Mouse (Mus musculus) testis, postnatal 10 days (tissue): ENCODE data around the gene Ndufb5.
"Not testable (repeated sequence)": the region's sequence is repeated elsewhere in the genome, so short reads cannot be mapped to it uniquely, and the experiment has no call there.

Source experiments
- DNase-seq: peaks from one replicate; pipeline ENCODE4 v3.0.0; 2021; ENCODE audit warnings: low spot score

Ndufb5 gene

DNA sequence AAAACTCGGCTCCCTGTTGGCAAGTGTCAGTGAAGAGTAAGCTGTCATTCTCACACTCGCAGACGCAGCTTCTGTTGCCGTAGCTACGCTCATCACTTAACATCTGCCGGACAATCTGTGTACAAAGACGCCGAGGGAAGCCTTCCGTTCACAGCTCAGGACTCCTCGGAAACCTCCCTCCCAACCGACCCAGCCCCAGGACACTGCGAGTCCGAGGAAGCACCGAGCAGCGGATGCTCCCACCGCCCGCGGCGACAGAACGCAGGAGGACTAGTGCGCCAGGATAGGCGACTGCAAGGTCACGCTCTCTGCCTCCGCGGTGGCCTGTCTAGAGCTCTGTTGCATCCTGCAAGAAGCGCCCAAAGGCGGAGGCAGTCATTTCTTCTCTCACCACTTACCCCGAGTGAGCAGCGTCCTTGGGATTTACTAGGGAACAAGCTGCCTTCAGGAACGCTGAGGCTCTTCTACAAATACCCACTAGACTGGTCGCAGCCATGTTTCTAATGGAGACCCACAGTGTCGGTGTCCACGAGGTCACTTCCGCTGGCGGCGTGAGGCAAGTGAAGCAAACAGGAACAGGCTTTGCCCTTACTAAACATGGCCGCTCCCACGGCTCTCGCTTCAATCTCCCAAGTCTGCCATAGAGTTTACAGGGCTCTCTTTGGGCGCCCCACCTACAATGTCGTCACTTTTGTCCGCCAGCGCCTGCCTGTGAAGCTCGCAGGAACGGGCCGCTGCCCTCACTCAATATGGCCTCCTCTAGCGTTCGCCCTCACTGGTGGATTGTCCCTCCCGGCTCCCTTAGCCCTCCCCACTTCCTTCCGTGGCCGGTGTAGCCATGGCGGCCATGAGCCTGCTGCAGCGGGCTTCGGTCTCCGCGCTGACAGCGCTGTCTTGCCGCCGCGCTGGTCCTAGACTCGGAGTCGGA lies at the start of gene Ndufb5:
Gene Ndufb5, plus strand, starts transcription at position 747 of the 928 bp plus-strand sequence.
- peak; percentile 93 for DNase-seq

DNA sequence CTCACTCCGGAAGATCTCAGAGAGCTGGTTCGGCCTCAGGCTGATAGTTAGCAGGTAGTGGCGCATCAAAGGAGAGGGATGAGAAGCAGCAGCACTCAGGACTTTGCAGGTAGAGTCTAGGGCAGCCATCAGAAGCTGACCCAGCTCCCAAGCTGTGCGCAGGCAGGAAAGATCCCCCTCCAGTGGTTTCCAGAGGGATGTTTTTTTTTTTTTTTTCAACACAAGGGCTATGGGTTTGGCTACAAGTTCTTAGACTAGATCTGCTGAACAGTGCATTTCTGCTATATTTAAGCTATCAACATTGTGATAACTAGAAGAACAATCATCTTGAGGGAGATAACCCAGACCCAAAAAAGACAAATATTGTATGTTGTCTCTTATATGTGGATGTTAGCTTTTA lies 49.6 kb upstream of the Ndufb5 start:
- peak; percentile 6 for DNase-seq

DNA sequence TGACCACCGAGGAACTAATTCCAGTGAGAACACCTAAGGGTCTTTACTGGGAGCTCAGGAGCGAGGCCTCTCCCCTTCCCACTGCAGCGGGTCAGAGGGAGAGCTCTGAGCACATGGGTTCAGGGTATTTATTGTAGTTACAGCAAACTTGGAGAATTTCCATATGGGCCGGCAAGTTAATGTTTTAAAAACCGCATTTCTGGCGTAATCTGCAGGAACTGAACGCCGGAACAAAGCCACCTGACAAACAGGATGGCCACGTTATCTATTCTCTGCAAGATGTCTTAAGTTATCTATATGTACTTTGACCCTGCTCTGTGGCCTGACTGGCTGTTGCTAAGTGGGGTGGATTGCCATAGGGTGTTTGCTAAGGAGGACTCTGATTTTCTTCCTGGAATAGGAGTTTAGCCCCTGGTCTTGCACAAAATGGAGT lies 47.2 kb upstream of the Ndufb5 start:
- no peak for DNase-seq

DNA sequence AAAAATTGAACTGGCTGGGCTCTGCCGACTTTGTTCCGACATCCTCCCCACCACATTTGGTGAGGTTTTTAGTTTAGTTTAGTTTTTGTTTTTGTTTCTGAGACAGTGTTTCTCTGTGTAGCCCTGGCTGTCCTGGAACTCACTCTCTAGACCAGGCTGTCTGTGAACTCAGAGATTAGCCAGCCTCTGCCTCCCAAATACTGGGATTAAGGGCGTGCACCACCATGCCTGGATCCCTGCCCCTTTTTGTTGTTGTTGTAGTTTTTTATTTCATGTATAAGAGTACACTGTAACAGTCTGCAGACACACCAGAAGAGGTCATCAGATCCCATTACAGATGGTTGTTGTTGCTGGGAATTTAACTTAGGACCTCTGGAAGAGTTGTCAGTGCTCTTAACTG lies 46.8 kb upstream of the Ndufb5 start:
- DNase-seq: no peak

GRCm38 (mm10) chr3:32690901-32691300 lies 45.9 kb upstream of the Ndufb5 start:
- DNase-seq: no peak

DNA sequence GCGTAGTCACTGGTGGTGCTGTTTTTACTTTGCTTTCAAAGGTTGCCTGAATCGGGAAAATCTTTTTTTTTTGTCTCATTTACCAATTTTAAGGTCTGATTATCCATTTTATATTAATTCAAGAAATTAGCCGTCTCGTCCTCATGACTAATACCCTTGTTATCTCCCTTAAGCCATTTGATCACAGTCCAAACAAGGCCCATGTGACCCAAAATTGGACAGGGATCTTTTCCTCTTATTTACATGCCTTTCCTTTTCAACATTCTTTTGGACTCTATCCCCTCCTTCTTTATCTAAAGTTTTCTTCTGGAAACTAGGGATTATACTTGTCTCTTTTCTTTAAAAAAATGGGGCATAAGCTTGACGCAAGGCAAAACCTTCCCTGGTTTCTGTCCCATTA lies 44.9 kb upstream of the Ndufb5 start:
- DNase-seq: no peak

- no peak for DNase-seq
Measured at GRCm38 (mm10) chr3:32694211-32694610, 42.6 kb upstream of the Ndufb5 start.

- no peak for DNase-seq
Measured at GRCm38 (mm10) chr3:32694737-32695582, 41.8 kb upstream of the Ndufb5 start.

- no peak for DNase-seq
Measured at GRCm38 (mm10) chr3:32695583-32695980, 41.2 kb upstream of the Ndufb5 start.

- peak; percentile 92 for DNase-seq
Measured at GRCm38 (mm10) chr3:32698228-32698863, 38.4 kb upstream of the Ndufb5 start.

- not testable (repeated sequence) for DNase-seq
Measured at GRCm38 (mm10) chr3:32704021-32704420, 32.8 kb upstream of the Ndufb5 start.

- peak; percentile 28 for DNase-seq
Measured at GRCm38 (mm10) chr3:32704632-32705031, 32.2 kb upstream of the Ndufb5 start.

DNA sequence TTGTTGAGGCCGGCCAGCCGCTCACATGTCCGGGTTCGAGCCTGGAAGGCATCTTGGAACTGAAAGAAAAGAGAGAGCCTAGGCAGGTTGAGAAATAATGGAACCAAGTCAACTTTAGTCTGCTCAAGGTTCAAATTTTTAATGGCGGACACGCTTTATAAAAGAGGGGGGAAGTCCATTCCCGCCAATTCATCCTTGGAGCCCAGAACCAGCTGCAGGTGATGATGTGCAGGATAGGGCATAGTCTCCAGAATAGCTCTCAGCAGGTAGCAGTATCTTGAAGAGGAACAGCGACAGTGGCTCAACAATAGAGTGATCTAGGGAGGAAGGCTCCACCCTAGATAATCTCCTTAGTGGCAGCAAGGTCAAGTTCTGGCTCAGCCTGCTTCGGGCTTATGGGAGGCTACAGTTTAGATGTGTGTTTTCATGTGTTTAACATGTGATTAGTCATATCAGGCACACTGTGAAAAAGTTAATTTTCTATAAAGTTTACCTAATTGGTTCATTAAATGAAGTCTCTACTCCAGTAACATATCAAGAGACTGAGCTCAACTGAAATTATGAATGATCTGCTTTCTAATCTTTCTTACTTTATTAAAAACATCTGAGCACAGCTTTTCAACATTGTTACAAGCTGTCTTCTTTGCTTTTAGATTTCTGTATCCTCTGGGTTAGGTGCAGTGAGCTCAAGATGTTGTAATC lies 31.0 kb upstream of the Ndufb5 start, which contains the start of gene Actl6a:
Gene Actl6a, plus strand, starts transcription at position 652 of the 702 bp plus-strand sequence.
- DNase-seq: peak; percentile 5

- no peak for DNase-seq
Measured at GRCm38 (mm10) chr3:32708052-32708367, 28.8 kb upstream of the Ndufb5 start.

GRCm38 (mm10) chr3:32708368-32709231 lies 28.2 kb upstream of the Ndufb5 start:
- DNase-seq: peak; percentile 100

DNA sequence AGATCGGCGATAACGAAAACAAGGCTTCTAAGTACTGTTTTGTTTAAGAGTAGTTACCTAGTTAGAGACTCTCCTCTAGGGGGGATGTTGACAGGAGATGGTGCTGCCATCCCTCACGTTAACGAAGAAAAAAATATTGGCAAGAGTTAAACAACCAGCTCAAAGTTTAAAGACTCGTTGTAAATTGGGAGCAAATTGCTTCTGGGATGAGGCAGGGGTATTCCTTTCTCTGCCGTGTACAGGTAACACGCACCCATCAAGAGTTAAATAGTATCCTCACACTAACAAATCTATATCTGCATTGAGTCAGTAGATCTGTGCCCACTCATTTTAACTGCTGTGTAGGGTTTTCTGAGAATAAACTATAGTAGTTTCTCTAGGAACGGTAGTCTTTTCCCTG lies 27.4 kb upstream of the Ndufb5 start:
- DNase-seq: no peak

DNA sequence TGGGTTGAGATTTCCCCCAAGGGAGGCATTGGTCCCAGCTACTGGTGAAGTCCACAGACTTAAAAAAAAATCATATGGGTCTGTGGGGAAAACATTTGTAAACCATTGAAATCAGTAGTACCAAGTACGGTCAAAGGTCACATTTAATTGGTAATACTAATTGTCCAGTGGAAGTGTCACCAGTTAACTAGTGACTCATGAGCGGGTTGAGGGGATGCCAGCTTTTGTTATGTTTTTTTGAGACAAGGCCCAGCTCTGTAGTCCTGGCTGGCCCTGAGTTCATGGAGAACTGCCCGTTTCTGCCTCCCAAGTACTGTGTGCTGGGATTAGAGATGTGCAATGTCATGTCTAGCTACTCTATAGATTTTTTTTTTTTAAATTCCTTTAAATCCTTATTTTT lies 23.1 kb upstream of the Ndufb5 start:
- DNase-seq: peak; percentile 12

GRCm38 (mm10) chr3:32717403-32717802 lies 19.4 kb upstream of the Ndufb5 start:
- peak; percentile 21 for DNase-seq

GRCm38 (mm10) chr3:32718271-32718670 lies 18.5 kb upstream of the Ndufb5 start:
- DNase-seq: no peak

- DNase-seq: peak; percentile 30
Measured at GRCm38 (mm10) chr3:32724191-32724590, 12.6 kb upstream of the Ndufb5 start.

GRCm38 (mm10) chr3:32725951-32726350 lies 10.8 kb upstream of the Ndufb5 start:
- DNase-seq: no peak
